Mouse (Mus musculus): ENCODE measurements around the gene Aars2. TPM values are rescaled to one million over a fixed set of nuclear protein-coding genes. Genes with fewer than 3 reads are reported as not detected.

Gene Aars2
- total RNA-seq, 4 experiments from 2014 or later: 22.0 to 25.1 (median 22.8) TPM

- DNase-seq (ENCODE audit: low spot score in 2 of 2): no peak
Measured at GRCm38 (mm10) chr17:45557246-45557824, 50.7 kb downstream of the Aars2 start.

GRCm38 (mm10) chr17:45557998-45558862 is 51.6 kb downstream of the Aars2 start:
- DNase-seq (ENCODE audit: low spot score in 2 of 2): no peak

DNA sequence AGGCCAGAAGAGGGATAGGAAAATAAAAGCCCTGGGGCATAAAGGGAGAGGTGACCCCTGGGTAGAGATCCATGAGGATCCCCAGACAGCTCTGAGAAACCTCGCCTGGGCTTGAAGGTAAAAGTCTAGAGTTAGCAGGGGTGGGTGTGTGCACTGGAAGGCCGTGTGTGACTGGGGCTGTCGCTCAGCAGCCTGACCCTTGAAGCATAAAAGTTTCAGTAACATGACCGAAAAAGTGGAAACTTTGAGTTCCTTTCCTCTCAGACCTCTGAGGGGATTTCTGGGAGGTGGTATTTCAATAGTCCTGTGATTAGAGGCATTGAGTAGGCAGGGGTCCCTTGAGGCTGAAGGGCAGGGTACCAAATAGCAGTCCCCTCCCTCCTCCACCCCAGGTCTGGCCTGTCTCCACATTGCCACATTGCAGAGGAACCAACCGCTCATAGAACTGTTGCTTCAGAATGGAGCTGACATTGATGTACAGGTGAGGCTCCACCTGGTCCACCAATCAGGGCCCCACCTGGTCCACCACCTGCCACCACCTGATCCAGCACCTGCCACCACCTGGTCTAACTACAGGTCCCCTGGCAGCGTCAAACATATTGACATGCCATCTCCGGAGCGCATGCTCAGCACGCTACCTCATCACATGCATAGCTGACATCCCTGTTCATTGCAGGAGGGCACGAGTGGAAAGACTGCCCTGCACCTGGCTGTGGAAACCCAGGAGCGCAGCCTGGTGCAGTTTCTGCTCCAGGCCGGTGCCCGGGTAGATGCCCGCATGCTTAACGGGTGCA is 53.3 kb downstream of the Aars2 start:
- no peak for DNase-seq (ENCODE audit: low spot score in 2 of 2)

DNA sequence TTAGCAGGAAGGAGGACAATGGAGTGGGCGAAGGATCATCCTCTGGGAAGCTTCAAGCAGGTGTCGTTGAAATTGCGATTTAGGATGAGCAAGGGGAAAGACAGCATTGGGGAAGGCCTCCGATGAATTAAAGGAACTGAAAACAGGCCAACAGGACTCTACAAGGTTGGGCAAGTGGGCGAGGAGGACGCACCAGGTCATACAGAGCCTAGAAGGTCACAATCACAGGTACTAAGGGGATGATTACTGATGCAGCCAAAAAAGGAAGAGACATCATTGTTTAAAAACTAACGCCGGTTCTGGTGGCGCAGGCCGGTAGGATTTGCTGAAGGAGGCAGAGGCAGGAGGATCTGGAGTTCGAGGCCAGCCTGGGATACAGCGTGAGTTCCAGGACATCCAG is 56.6 kb downstream of the Aars2 start:
- no peak for DNase-seq (ENCODE audit: low spot score in 2 of 2)

DNA sequence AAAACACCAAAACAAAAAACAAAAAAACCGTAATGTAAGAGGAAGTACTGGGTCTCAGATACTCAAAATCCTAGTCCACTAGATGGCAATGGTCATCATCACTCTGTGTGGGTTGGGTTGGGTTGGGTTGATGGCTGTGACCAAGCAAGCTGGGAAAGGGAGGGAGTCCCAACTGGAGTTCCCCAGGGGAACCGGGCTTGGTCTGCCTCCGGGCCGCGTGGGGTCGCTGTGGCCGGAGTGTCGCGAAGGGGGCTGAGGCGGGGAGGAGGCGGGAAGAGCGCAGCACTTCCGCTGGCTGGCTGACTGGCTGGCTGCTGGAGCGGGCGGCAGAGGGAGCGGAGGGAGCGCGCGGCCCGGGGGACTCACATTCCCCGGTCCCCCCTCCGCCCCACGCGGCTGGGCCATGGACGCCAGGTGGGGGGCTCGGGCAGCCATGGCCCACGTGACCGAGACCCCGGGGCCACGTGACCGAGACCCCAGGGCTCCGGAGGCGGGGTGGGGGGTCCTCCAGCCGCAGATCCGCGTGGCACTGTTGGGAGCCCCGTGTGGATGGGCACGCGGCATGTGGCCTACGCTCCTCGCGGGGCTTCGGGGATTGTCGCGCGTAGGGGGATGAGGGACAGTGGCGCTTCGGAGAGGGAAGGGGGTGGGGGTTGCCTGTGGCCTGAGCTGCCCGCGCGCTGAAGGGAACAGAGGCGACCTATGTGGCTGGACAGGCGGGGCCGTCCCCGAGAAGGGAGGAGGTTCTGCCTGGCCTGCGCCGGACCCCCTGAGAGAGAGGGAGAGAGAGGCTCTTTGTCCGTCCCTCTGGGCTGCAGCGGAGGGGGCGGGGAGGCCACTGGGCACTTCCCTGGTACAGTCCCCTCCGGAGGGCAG is 57.3 kb downstream of the Aars2 start, which contains the start of gene Slc35b2:
Slc35b2 (plus strand) TSS at position 220 of the 876 bp plus-strand sequence.
- peak; percentile 77 to 86 for DNase-seq (ENCODE audit: low spot score in 2 of 2)

DNA sequence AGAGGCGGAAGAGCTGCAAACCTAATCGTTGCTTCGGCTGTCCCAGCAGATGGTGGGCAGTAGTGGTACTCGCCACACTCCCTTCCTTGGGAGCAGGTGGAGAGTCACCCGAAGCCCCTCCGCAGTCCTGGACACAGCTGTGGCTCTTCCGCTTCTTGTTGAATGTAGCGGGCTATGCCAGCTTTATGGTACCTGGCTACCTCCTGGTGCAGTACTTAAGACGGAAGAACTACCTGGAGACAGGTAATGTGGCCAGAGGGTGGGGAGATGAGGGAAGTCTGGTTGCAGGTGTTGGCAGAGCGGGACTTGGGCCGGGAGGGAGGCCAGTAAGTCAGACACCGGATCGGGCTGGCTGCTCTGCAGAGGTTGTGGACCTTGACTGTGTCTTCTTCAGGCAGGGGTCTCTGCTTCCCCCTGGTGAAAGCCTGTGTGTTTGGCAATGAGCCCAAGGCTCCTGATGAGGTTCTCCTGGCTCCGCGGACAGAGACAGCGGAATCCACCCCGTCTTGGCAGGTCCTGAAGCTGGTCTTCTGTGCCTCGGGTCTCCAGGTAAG is 58.0 kb downstream of the Aars2 start:
- DNase-seq (ENCODE audit: low spot score in 2 of 2): no peak

- DNase-seq (ENCODE audit: low spot score in 2 of 2): no peak
Measured at GRCm38 (mm10) chr17:45565103-45565502, 58.5 kb downstream of the Aars2 start.

GRCm38 (mm10) chr17:45566031-45566359 is 59.4 kb downstream of the Aars2 start:
- no peak for DNase-seq (ENCODE audit: low spot score in 2 of 2)

DNA sequence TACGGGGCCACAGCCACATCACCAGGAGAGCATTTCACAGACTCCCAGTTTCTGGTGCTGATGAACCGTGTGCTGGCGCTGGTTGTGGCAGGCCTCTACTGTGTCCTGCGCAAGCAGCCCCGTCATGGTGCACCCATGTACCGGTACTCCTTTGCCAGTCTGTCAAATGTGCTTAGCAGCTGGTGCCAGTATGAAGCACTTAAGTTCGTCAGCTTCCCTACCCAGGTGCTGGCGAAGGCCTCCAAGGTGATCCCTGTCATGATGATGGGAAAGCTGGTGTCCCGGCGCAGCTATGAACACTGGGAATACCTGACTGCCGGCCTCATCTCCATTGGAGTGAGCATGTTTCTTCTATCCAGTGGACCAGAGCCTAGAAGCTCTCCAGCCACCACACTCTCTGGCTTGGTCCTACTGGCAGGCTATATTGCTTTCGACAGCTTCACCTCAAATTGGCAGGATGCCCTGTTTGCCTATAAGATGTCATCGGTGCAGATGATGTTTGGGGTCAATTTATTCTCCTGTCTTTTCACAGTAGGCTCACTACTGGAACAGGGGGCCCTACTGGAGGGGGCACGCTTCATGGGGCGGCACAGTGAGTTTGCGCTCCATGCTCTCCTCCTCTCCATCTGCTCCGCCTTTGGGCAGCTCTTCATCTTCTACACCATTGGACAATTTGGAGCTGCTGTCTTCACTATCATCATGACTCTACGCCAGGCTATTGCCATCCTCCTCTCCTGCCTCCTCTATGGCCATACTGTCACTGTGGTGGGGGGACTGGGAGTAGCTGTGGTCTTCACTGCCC is 59.9 kb downstream of the Aars2 start:
- no peak for DNase-seq (ENCODE audit: low spot score in 2 of 2)

DNA sequence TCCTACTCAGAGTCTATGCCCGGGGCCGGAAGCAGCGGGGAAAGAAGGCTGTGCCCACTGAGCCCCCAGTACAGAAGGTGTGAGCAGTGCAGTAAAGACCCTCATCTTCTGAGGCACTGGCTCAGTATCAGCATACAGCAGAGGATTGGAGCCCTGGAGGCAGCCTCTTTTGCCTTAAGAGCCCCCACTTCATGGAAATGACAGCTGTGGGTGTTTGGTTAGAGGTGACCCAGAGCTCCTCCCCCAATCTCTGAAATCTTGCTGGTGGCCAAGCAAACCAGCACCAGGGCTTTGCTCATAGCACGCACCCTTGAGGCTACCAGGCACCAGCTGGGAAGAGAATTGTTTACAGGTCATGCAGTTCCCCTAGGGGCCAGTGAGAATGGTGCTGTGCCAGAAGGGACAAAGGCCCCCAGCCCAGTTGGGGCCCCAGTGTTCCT is 60.5 kb downstream of the Aars2 start:
- DNase-seq (ENCODE audit: low spot score in 2 of 2): no peak

GRCm38 (mm10) chr17:45568990-45569389 is 62.3 kb downstream of the Aars2 start:
- no peak for DNase-seq (ENCODE audit: low spot score in 2 of 2)

DNA sequence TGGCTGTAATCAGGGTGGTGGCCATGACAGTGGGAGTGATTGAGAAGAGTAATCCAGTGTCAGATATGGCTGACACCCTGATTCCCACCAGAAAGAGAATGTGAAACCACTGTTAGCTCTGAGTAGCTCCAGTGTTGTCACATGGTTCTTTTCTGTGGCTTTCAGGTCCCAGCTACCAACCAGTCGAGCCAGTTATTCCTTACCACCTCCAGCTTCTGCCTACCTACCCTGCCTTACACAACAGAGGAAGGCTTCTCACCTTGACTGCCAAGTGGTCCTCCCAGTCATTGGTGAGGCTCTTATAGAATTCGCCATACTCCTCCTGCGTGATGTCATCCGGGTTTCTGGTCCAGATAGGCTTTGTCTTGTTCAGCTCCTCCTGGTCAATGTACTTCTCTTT is 63.4 kb downstream of the Aars2 start:
- DNase-seq (ENCODE audit: low spot score in 2 of 2): no peak

Other genes starting within 250 kb of the Aars2 start
- 10 to 100 TPM; 50.9 to 62.6 (median 52.9) TPM for gene Cdc5l, start 73.1 kb upstream of the Aars2 start, total RNA-seq (2022)
- 1 to 10 TPM; 6.2 to 7.8 (median 6.9) TPM for gene Spats1, start 31.4 kb upstream of the Aars2 start, total RNA-seq (2022)
- 1 to 10 TPM; 1.3 to 1.7 (median 1.4) TPM for gene Tcte1, start 16.6 kb downstream of the Aars2 start, total RNA-seq (2022)
- gene Tmem151b, start 42.8 kb downstream of the Aars2 start, total RNA-seq (2022): 100 to 1,000 TPM in 3 of 4 experiments, 10 to 100 TPM in 1; 97.9 to 110 (median 100) TPM
- 1 to 10 TPM; 2.1 to 3.2 (median 2.5) TPM for gene Nfkbie, start 48.9 kb downstream of the Aars2 start, total RNA-seq (2022)
- gene Slc35b2, start 57.0 kb downstream of the Aars2 start, total RNA-seq (2022): 10 to 100 TPM; 26.8 to 33.4 (median 29.4) TPM
- 1,000 to 10,000 TPM; 1,476 to 1,616 (median 1,547) TPM for gene Hsp90ab1, start 66.4 kb downstream of the Aars2 start, total RNA-seq (2022)
- gene Slc29a1, start 92.8 kb downstream of the Aars2 start, total RNA-seq (2022): 10 to 100 TPM; 27.4 to 32.1 (median 29.5) TPM
- not detected for gene Mymx, start 95.3 kb downstream of the Aars2 start, total RNA-seq (2022)
- 1 to 10 TPM in 1 of 4 experiments, under 1 TPM in 2, not detected in 1; 0.43 to 1.7 (median 0.54) TPM for gene Capn11, start 152.5 kb downstream of the Aars2 start, total RNA-seq (2022)
- 10 to 100 TPM; 40.5 to 45.5 (median 42.1) TPM for gene Mrpl14, start 179.5 kb downstream of the Aars2 start, total RNA-seq (2022)
- gene Tmem63b, start 180.1 kb downstream of the Aars2 start, total RNA-seq (2022): 100 to 1,000 TPM; 157 to 171 (median 165) TPM
- 1 to 10 TPM in 1 of 4 experiments, under 1 TPM in 1, not detected in 2; 0.73 to 1.1 TPM for gene 1600014C23Rik, start 227.0 kb downstream of the Aars2 start, total RNA-seq (2022)

All from left cerebral cortex, adult 8-10 months (tissue).